Mouse (Mus musculus): ENCODE data around the gene Kcnk15. TPM values are rescaled to one million over a fixed set of nuclear protein-coding genes. Genes with fewer than 3 reads are reported as not detected.

Gene Kcnk15
- polyA plus RNA-seq, 1 experiment from 2014 or later: not detected

DNA sequence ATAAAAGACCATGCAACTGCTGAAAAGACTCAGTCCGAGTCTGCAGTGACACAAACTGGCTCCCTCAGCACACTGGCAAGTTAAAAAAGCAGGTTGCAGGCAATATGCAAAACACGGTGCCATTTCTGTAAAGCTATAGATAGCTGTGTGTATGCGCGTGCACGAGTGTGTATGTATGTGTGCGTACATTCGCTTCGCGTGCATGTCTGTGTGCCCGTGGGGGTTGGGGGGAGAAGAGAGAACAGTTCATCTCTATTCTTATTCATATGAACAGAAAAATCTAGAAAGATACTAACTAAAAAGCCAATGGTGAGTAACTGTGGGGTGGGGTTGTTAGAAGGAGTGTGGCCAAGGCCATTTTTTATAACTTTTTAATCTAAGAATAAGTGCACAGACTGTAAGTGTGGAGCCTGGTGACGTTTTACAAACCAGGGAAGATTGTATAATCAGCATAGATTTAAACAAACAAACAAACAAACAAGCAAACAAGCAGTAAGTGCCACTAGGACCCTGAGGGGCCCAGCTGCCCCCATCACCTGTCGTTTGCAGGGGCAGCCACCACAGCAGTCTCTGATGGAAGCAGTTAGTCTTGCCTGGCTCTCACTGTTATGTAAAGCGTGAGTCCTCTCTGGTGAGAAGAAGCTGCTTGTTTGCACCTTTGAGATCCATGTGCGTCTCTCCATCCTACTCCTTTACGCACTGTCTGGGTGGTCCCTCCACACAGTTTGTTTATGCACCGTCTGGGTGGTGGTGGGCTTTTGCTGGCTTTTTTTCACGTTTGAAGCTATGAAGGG lies 29.6 kb downstream of the Kcnk15 start:
- Histone ChIP-seq H3K4me1 (no peaks in the 10 kb centered on the region), H3K4me3 (no peak overlapping the region), H3K36me3 (no peaks in the 10 kb centered on the region), H3K27ac (replicated peaks) (no peak overlapping the region), H3K27me3 (ENCODE audit: low read depth, poor library complexity, severe bottlenecking) (peaks cover 3% of the 10 kb centered on the region; the same call in 1 of the 2 replicates), H3K9me3 (replicated peaks) (no peaks in the 10 kb centered on the region)
- WGBS: 69% methylated on average over 17 of the region's 17 CpGs
- DNase-seq (ENCODE audit: low spot score): no peak

GRCm38 (mm10) chr2:163889411-163889810 lies 36.0 kb downstream of the Kcnk15 start:
- no peaks in the 10 kb centered on the region for H3K36me3 ChIP-seq
- WGBS: 41% methylated on average over 6 of the region's 6 CpGs
- no peaks in the 10 kb centered on the region for H3K9me3 ChIP-seq (replicated peaks)
- H3K4me3 ChIP-seq: no peak overlapping the region
- H3K27me3 ChIP-seq (ENCODE audit: low read depth, poor library complexity, severe bottlenecking): no peaks in the 10 kb centered on the region
- H3K4me1 ChIP-seq: 0 out of 2 replicates have a peak, but pooled peaks cover 3% of the 10 kb centered on the region
- no peak overlapping the region for H3K27ac ChIP-seq (replicated peaks)
- peak; percentile 45 for DNase-seq (ENCODE audit: low spot score)

GRCm38 (mm10) chr2:163890586-163890985 lies 37.1 kb downstream of the Kcnk15 start:
- Histone ChIP-seq H3K36me3 (no peaks in the 10 kb centered on the region), H3K4me3 (no peak overlapping the region), H3K4me1 (0 out of 2 replicates have a peak, but pooled peaks cover 3% of the 10 kb centered on the region), H3K9me3 (replicated peaks) (no peaks in the 10 kb centered on the region), H3K27me3 (ENCODE audit: low read depth, poor library complexity, severe bottlenecking) (no peaks in the 10 kb centered on the region), H3K27ac (replicated peaks) (no peak overlapping the region)
- WGBS: 84% methylated on average over 11 of the region's 11 CpGs
- DNase-seq (ENCODE audit: low spot score): no peak

GRCm38 (mm10) chr2:163891271-163891670 lies 37.8 kb downstream of the Kcnk15 start:
- Histone ChIP-seq H3K36me3 (no peaks in the 10 kb centered on the region), H3K27me3 (ENCODE audit: low read depth, poor library complexity, severe bottlenecking) (no peaks in the 10 kb centered on the region), H3K27ac (replicated peaks) (no peak overlapping the region), H3K9me3 (replicated peaks) (no peaks in the 10 kb centered on the region), H3K4me3 (no peak overlapping the region), H3K4me1 (0 out of 2 replicates have a peak, but pooled peaks cover 3% of the 10 kb centered on the region)
- 94% methylated on average over 11 of the region's 11 CpGs for WGBS
- no peak for DNase-seq (ENCODE audit: low spot score)

GRCm38 (mm10) chr2:163893446-163894370 lies 40.3 kb downstream of the Kcnk15 start:
- DNase-seq (ENCODE audit: low spot score): no peak
- Histone ChIP-seq H3K9me3 (replicated peaks) (no peaks in the 10 kb centered on the region), H3K4me1 (0 out of 2 replicates have a peak, but pooled peaks cover 3% of the 10 kb centered on the region), H3K4me3 (no peak overlapping the region), H3K27ac (replicated peaks) (no peak overlapping the region), H3K36me3 (no peaks in the 10 kb centered on the region), H3K27me3 (ENCODE audit: low read depth, poor library complexity, severe bottlenecking) (no peaks in the 10 kb centered on the region)
- WGBS: 72% methylated on average over 7 of the region's 7 CpGs

- no peak for DNase-seq (ENCODE audit: low spot score)
- Histone ChIP-seq H3K4me3 (no peak overlapping the region), H3K9me3 (replicated peaks) (no peaks in the 10 kb centered on the region), H3K4me1 (0 out of 2 replicates have a peak, but pooled peaks cover 3% of the 10 kb centered on the region), H3K27ac (replicated peaks) (no peak overlapping the region), H3K36me3 (no peaks in the 10 kb centered on the region), H3K27me3 (ENCODE audit: low read depth, poor library complexity, severe bottlenecking) (no peaks in the 10 kb centered on the region)
- WGBS: 87% methylated on average over 2 of the region's 2 CpGs
These were observed 41.7 kb downstream of the Kcnk15 start for GRCm38 (mm10) chr2:163895156-163895555.

- WGBS: 97% methylated on average over 7 of the region's 7 CpGs
- Histone ChIP-seq H3K27ac (replicated peaks) (no peak overlapping the region), H3K4me1 (no peaks in the 10 kb centered on the region), H3K4me3 (no peak overlapping the region), H3K36me3 (no peaks in the 10 kb centered on the region), H3K27me3 (ENCODE audit: low read depth, poor library complexity, severe bottlenecking) (no peaks in the 10 kb centered on the region), H3K9me3 (replicated peaks) (no peaks in the 10 kb centered on the region)
- no peak for DNase-seq (ENCODE audit: low spot score)
These were observed 43.6 kb downstream of the Kcnk15 start for GRCm38 (mm10) chr2:163897026-163897425.

- Histone ChIP-seq H3K36me3 (no peaks in the 10 kb centered on the region), H3K9me3 (replicated peaks) (no peaks in the 10 kb centered on the region), H3K27ac (replicated peaks) (no peak overlapping the region), H3K27me3 (ENCODE audit: low read depth, poor library complexity, severe bottlenecking) (no peaks in the 10 kb centered on the region), H3K4me1 (no peaks in the 10 kb centered on the region), H3K4me3 (no peak overlapping the region)
- WGBS: 86% methylated on average over 7 of the region's 7 CpGs
- DNase-seq (ENCODE audit: low spot score): no peak
These were observed 44.6 kb downstream of the Kcnk15 start for GRCm38 (mm10) chr2:163897988-163898535.

DNA sequence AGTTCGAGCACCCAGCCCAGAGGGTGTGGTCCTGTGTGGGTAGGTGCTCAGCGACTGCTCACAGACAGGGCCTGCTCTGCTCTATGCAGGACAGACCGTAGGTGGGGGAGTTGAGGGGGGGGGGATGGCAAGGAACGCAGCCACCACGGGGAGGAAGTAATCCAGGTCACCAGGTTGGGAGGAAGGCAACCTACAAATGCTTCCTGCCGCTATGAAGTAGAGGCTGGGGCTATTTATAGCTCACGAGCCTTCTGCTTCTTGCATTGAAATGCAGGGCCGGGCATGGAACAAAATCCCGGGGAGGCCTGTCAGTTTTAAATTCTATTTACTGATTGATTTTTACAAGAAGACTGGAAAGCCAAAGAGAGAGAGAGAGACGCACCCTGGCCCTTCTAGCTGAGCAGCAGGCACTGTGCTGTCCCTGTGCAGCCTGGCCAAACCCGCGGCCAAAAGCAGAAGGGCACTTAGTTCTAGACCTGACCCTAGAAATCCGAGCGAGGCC lies 46.5 kb downstream of the Kcnk15 start:
- peaks cover 7% of the 10 kb centered on the region; the same call in 1 of the 2 replicates for H3K4me1 ChIP-seq
- 66% methylated on average over 14 of the region's 14 CpGs for WGBS
- no peak overlapping the region for H3K4me3 ChIP-seq
- no peak for DNase-seq (ENCODE audit: low spot score)
- no peaks in the 10 kb centered on the region for H3K27me3 ChIP-seq (ENCODE audit: low read depth, poor library complexity, severe bottlenecking)
- H3K36me3 ChIP-seq: no peaks in the 10 kb centered on the region
- no peak overlapping the region for H3K27ac ChIP-seq (replicated peaks)
- H3K9me3 ChIP-seq (replicated peaks): no peaks in the 10 kb centered on the region

DNA sequence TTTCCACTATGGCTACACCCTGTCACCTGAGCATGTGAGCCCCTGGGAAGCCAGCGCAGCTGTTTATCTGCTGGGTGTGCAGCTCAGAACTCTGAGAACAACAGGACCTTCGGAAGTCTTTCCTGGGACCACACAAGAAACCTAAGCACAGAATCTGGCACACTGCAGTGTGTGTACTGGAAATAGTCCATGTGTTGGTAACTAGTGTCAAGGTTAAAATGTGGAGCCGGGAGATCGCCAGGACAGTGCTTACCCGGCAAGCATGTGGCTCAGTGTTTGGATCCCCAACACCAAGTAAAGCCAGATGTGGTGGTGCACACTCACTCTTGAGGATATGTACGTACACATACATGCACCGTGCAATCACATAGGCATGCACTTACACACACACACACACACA lies 47.6 kb downstream of the Kcnk15 start:
- H3K4me3 ChIP-seq: no peak overlapping the region
- WGBS: 87% methylated on average over 7 of the region's 7 CpGs
- no peaks in the 10 kb centered on the region for H3K9me3 ChIP-seq (replicated peaks)
- H3K4me1 ChIP-seq: peaks cover 8% of the 10 kb centered on the region; the same call in 1 of the 2 replicates
- H3K27ac ChIP-seq (replicated peaks): no peak overlapping the region
- H3K27me3 ChIP-seq (ENCODE audit: low read depth, poor library complexity, severe bottlenecking): no peaks in the 10 kb centered on the region
- no peak for DNase-seq (ENCODE audit: low spot score)
- H3K36me3 ChIP-seq: no peaks in the 10 kb centered on the region

DNA sequence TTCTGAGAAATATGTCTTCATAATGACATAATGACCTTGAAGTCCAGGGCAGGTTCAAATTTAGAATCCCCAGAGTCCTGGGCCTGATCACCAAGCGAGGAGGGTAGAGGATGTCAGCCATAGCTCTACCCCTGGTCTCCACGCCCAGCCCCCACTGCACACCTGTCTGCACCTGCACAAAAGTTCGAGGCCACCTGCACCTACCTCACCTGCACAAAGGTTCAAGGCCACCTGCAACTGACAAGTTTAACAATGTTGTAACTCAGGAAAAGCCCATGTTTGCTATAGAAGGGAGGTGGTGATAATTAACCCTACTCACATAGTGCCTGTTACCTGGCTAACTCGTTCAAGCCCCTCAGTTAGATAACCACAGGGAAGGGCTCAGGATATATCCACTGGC lies 49.0 kb downstream of the Kcnk15 start:
- Histone ChIP-seq H3K27ac (replicated peaks) (no peak overlapping the region), H3K36me3 (no peaks in the 10 kb centered on the region), H3K9me3 (replicated peaks) (no peaks in the 10 kb centered on the region), H3K4me3 (no peak overlapping the region), H3K27me3 (ENCODE audit: low read depth, poor library complexity, severe bottlenecking) (no peaks in the 10 kb centered on the region), H3K4me1 (peaks cover 8% of the 10 kb centered on the region; the same call in 1 of the 2 replicates)
- no peak for DNase-seq (ENCODE audit: low spot score)
- WGBS: 87% methylated on average over 4 of the region's 4 CpGs

GRCm38 (mm10) chr2:163903461-163903860 lies 50.0 kb downstream of the Kcnk15 start:
- H3K4me1 ChIP-seq: peaks cover 8% of the 10 kb centered on the region; the same call in 1 of the 2 replicates
- DNase-seq (ENCODE audit: low spot score): no peak
- no peaks in the 10 kb centered on the region for H3K9me3 ChIP-seq (replicated peaks)
- H3K4me3 ChIP-seq: no peak overlapping the region
- no peak overlapping the region for H3K27ac ChIP-seq (replicated peaks)
- H3K36me3 ChIP-seq: no peaks in the 10 kb centered on the region
- no peaks in the 10 kb centered on the region for H3K27me3 ChIP-seq (ENCODE audit: low read depth, poor library complexity, severe bottlenecking)
- WGBS: 81% methylated on average over 11 of the region's 11 CpGs
